Mouse (Mus musculus): ENCODE results near the gene Rmdn3. TPM values are rescaled to one million over a fixed set of nuclear protein-coding genes. Genes with fewer than 3 reads are reported as not detected.

Rmdn3 gene
- polyA plus RNA-seq (2015; fragmentation: Nextera tagmentation; extraction: Ambion mirVana): 44.3 and 47.3 TPM in 2 replicates

GRCm38 (mm10) chr2:119156681-119157572 is at the start of gene Rmdn3:
TSS of gene Rmdn3 (minus strand) at chr2:119157034.
- peak within 1 kb of the TSS; percentile 93 for H3K9ac ChIP-seq
- peak within 1 kb of the TSS; percentile 97 for H3K4me2 ChIP-seq
- peaks cover 23% of the 10 kb centered on the region for H3K4me1 ChIP-seq (replicated peaks)
- H3K36me3 ChIP-seq: peaks cover 22% of the 10 kb centered on the region
- ATAC-seq (ENCODE audit: low FRiP score): peak; percentile 93
- H3K9me3 ChIP-seq: no peaks in the 10 kb centered on the region
- WGBS: under 1% methylated on average over 55 of the region's 57 CpGs
- H3K4me3 ChIP-seq: peak within 1 kb of the TSS; percentile 99
- peaks cover 2% of the 10 kb centered on the region; the same call in 1 of the 2 replicates for H3K27me3 ChIP-seq
- H3K27ac ChIP-seq: peak within 1 kb of the TSS; percentile 78

- Histone ChIP-seq H3K4me1 (replicated peaks) (peaks cover 26% of the 10 kb centered on the region), H3K27me3 (no peaks in the 10 kb centered on the region), H3K36me3 (no peaks in the 10 kb centered on the region), H3K27ac (no peak overlapping the region), H3K4me3 (no peak overlapping the region), H3K4me2 (no peak overlapping the region), H3K9ac (no peak overlapping the region; the same call in 1 of the 2 replicates), H3K9me3 (no peaks in the 10 kb centered on the region)
- 81% methylated on average over 4 of the region's 4 CpGs for WGBS
- ATAC-seq (ENCODE audit: low FRiP score): no peak
These were observed 47.1 kb upstream of the Rmdn3 start for GRCm38 (mm10) chr2:119203871-119204460.

- Histone ChIP-seq H3K27me3 (no peaks in the 10 kb centered on the region), H3K27ac (no peak overlapping the region), H3K4me2 (no peak overlapping the region), H3K9ac (no peak overlapping the region), H3K36me3 (no peaks in the 10 kb centered on the region), H3K9me3 (no peaks in the 10 kb centered on the region), H3K4me1 (replicated peaks) (peaks cover 30% of the 10 kb centered on the region), H3K4me3 (no peak overlapping the region)
- 64% methylated on average over 5 of the region's 5 CpGs for WGBS
- no peak for ATAC-seq (ENCODE audit: low FRiP score)
These were observed 46.1 kb upstream of the Rmdn3 start for GRCm38 (mm10) chr2:119202914-119203453.

- H3K27me3 ChIP-seq: no peaks in the 10 kb centered on the region
- H3K4me2 ChIP-seq: no peak overlapping the region
- H3K4me3 ChIP-seq: no peak overlapping the region
- H3K9me3 ChIP-seq: no peaks in the 10 kb centered on the region
- H3K36me3 ChIP-seq: no peaks in the 10 kb centered on the region
- H3K4me1 ChIP-seq (replicated peaks): peaks cover 24% of the 10 kb centered on the region
- no peak for ATAC-seq (ENCODE audit: low FRiP score)
- H3K9ac ChIP-seq: no peak overlapping the region
- WGBS: 57% methylated on average over 3 of the region's 3 CpGs
- no peak overlapping the region for H3K27ac ChIP-seq
These were observed 42.1 kb upstream of the Rmdn3 start for GRCm38 (mm10) chr2:119198934-119199333.

- peaks cover 19% of the 10 kb centered on the region for H3K4me1 ChIP-seq (replicated peaks)
- no peak overlapping the region for H3K4me2 ChIP-seq
- no peak overlapping the region for H3K27ac ChIP-seq
- 64% methylated on average over 1 of the region's 1 CpGs for WGBS
- ATAC-seq (ENCODE audit: low FRiP score): no peak
- no peak overlapping the region for H3K4me3 ChIP-seq
- H3K9ac ChIP-seq: no peak overlapping the region
- H3K27me3 ChIP-seq: no peaks in the 10 kb centered on the region
- H3K36me3 ChIP-seq: no peaks in the 10 kb centered on the region
- H3K9me3 ChIP-seq: no peaks in the 10 kb centered on the region
These were observed 41.2 kb upstream of the Rmdn3 start for GRCm38 (mm10) chr2:119198049-119198448.

DNA sequence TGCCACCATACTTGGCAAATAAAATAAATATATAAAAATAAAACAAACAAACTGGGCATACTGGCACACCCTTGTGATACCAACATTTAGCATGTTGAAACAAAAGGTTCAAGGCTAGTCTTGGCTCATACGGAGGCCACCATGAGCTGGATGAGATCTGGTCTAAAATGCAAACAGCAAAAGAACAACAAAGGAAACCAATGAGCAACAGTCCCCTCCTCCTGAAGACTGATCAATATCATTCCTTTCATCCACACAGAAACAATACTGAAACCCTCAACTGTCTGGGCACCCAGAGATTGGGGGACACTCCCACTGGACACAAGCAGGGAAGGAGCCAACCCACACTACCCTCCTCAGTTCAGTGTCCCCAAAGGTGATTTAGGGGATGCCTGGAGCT is 40.7 kb upstream of the Rmdn3 start:
- whole genome bisulfite sequencing: 75% methylated on average over 1 of the region's 1 CpGs
- no peak overlapping the region for H3K4me3 ChIP-seq
- H3K27me3 ChIP-seq: no peaks in the 10 kb centered on the region
- H3K4me1 ChIP-seq (replicated peaks): peaks cover 15% of the 10 kb centered on the region
- no peak for ATAC-seq (ENCODE audit: low FRiP score)
- H3K36me3 ChIP-seq: no peaks in the 10 kb centered on the region
- H3K9me3 ChIP-seq: no peaks in the 10 kb centered on the region
- no peak overlapping the region for H3K9ac ChIP-seq
- H3K4me2 ChIP-seq: no peak overlapping the region
- H3K27ac ChIP-seq: no peak overlapping the region

DNA sequence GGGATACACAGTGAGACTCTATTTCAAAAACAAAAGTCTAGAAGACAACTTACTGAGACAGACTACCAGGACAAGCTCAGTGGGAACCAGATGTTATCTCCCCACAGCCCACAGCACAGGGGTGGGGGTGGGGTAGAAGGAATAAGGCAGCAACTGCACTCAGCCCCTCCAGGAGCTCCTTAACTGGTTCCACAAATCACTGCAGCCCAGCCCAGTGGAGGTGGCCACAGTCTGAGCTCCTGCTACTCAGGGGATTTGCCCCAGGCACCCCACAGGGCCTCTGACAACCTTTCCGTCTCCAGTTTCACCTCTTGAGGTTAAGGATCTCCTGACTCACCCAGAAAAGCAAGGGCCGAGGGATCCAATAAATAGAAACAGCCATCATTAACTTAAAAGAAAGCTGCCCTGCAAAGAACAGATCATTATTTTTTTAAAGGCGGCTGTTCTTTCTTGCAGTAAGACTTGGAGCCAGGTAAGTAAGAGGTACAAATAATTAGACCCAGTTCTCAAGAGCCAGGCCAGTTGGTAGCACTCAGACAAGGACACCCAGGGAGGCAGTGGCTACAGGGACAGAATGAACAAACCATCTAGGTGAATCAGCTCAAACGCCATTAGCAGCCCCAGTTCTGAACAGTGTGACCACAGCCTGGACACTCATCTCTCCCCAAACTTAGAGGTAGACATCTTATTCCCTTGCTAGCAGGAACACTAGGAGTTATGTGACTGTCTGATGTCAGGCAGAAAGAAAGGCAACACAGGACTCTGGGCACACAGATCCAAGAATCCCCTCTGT is 39.7 kb upstream of the Rmdn3 start:
- Histone ChIP-seq H3K4me2 (no peak overlapping the region), H3K27ac (no peak overlapping the region), H3K27me3 (no peaks in the 10 kb centered on the region), H3K9ac (no peak overlapping the region), H3K36me3 (no peaks in the 10 kb centered on the region), H3K4me1 (replicated peaks) (peaks cover 15% of the 10 kb centered on the region), H3K4me3 (no peak overlapping the region), H3K9me3 (no peaks in the 10 kb centered on the region)
- no peak for ATAC-seq (ENCODE audit: low FRiP score)
- 37% methylated on average over 4 of the region's 4 CpGs for WGBS

DNA sequence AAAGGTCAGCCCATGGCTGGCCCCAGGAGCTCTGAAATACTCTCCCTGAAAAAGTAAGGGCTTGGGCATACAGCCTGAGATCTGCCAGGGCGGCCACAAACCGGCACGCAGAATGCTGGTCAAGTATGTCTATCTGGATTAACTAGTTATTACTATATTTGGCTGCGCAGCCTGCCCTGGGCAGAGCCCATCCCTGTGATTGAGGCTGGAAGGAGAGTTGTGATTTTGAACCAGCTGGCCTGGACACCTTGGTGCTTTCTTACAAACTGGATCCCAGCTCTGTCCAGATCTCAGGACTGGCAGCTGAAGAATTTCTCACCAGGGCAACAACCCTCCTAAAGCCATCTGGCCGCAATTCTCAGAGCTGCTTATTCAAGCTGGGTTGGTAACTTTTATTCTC is 37.3 kb upstream of the Rmdn3 start:
- WGBS: 89% methylated on average over 5 of the region's 5 CpGs
- no peaks in the 10 kb centered on the region for H3K27me3 ChIP-seq
- no peak for ATAC-seq (ENCODE audit: low FRiP score)
- H3K4me3 ChIP-seq: no peak overlapping the region
- peaks cover 13% of the 10 kb centered on the region for H3K4me1 ChIP-seq (replicated peaks)
- H3K27ac ChIP-seq: no peak overlapping the region
- H3K36me3 ChIP-seq: no peaks in the 10 kb centered on the region
- H3K9me3 ChIP-seq: no peaks in the 10 kb centered on the region
- no peak overlapping the region for H3K9ac ChIP-seq
- H3K4me2 ChIP-seq: no peak overlapping the region

DNA sequence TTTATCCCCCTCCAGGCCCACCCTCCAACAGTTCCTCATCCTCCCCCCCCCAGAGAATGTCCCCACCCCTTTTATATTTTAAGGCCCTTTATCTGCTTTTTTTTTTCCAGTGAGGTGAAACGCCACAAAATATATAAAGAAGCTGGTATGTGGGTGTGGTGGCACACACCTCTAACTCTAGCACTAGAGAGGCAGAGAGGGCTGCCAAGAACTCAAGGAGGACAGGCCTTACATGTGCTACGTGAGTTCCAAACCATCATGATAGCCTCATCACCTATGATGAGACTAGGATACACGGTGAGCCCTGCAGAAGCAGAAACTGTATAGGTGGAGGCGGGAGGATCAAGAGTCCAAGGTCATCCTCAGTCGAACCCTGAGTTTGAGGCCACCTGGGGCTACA is 34.1 kb upstream of the Rmdn3 start:
- H3K27ac ChIP-seq: no peak overlapping the region
- peaks cover 9% of the 10 kb centered on the region for H3K4me1 ChIP-seq (replicated peaks)
- no peaks in the 10 kb centered on the region for H3K9me3 ChIP-seq
- no peak overlapping the region for H3K9ac ChIP-seq
- no peak for ATAC-seq (ENCODE audit: low FRiP score)
- H3K36me3 ChIP-seq: no peaks in the 10 kb centered on the region
- H3K27me3 ChIP-seq: no peaks in the 10 kb centered on the region
- H3K4me2 ChIP-seq: no peak overlapping the region
- 91% methylated on average over 5 of the region's 5 CpGs for WGBS
- no peak overlapping the region for H3K4me3 ChIP-seq

DNA sequence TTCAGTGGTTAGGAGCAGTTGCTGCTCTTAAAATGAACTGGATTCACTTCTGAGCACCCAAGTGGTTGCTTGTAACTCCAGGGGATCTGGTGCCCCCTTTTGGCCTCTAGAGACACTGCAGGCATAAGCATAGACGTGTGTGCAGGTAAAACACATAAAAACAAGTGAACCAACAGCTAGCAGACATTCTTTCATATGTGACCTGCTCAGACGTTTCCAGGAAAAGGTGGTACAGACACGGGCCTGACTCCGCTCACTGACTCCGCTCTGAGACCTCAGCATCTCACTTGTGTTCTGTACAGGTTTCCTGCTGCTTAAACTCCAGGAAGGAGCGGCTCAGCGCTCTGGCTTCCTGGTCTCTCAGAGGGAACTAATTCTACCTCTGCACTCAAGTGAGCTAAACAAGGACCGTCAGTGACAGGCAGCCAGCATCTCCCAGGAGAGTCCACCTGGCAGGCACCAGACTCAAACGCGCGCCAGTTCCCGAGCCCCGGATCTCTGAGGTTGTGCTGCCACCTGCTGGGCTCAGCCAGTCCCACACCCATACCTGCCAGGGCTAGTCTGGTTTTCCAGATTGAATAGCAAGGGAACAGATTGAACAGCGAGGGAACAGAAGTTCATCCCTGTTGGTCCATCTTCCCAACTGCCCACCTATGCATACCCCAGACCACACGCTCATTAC is 32.3 kb upstream of the Rmdn3 start:
- ATAC-seq (ENCODE audit: low FRiP score): peak; percentile 82
- Histone ChIP-seq H3K4me2 (peak overlapping the region; percentile 51), H3K4me3 (peak overlapping the region; percentile 20), H3K27me3 (no peaks in the 10 kb centered on the region), H3K9me3 (no peaks in the 10 kb centered on the region), H3K4me1 (replicated peaks) (peaks cover 9% of the 10 kb centered on the region), H3K27ac (no peak overlapping the region), H3K36me3 (peaks cover 13% of the 10 kb centered on the region), H3K9ac (no peak overlapping the region)
- WGBS: 6% methylated on average over 15 of the region's 15 CpGs

- H3K36me3 ChIP-seq: peaks cover 64% of the 10 kb centered on the region
- 84% methylated on average over 7 of the region's 7 CpGs for WGBS
These were observed 26.1 kb upstream of the Rmdn3 start for GRCm38 (mm10) chr2:119182914-119183313.

More at GRCm38 (mm10) chr2:119182914-119183313, 26.1 kb upstream of the Rmdn3 start:
- no peaks in the 10 kb centered on the region for H3K9me3 ChIP-seq
- H3K27ac ChIP-seq: no peak overlapping the region
- ATAC-seq (ENCODE audit: low FRiP score): no peak
- H3K27me3 ChIP-seq: no peaks in the 10 kb centered on the region
- H3K4me3 ChIP-seq: no peak overlapping the region
- no peak overlapping the region for H3K4me2 ChIP-seq
- no peaks in the 10 kb centered on the region for H3K4me1 ChIP-seq (replicated peaks)
- H3K9ac ChIP-seq: no peak overlapping the region

All from hindbrain, embryonic 13.5 days (tissue).